Mouse (Mus musculus) G1E (cell line): Measurements from ENCODE around the gene AI661453. TPM values are rescaled to one million over a fixed set of nuclear protein-coding genes. Genes with fewer than 3 reads are reported as not detected.

Experiments used
- ATAC-seq: 2 replicates; pipeline ENCODE4 v1.8.0; 2016; ENCODE audit warnings: mild to moderate bottlenecking; ENCODE audit not compliant: insufficient number of reproducible peaks, poor library complexity, low FRiP score, severe bottlenecking; ENCODE audit errors: extremely low read depth
- DNase-seq: peaks from one replicate; pipeline ENCODE4 v3.0.0; 2012; ENCODE audit warnings: low spot score
- H3K27me3 ChIP-seq: 2 replicates; pipeline ENCODE4 v1.6.1; 2012; ENCODE audit warnings: mild to moderate bottlenecking, low read length, inconsistent platforms; ENCODE audit not compliant: insufficient read depth
- H3K36me3 ChIP-seq: replicated peaks from 2 replicates; pipeline ENCODE3; 2012; ENCODE audit warnings: mild to moderate bottlenecking, inconsistent platforms
- H3K4me1 ChIP-seq: 2 replicates; pipeline ENCODE4 v1.6.1; 2012; ENCODE audit warnings: low read depth, low read length, inconsistent platforms, mixed read lengths; ENCODE audit not compliant: insufficient read depth
- H3K4me3 ChIP-seq: 2 replicates; pipeline ENCODE4 v1.5.1; 2012; ENCODE audit warnings: low read depth, mild to moderate bottlenecking, inconsistent platforms, low read length, moderate library complexity, mixed read lengths
- H3K9me3 ChIP-seq: replicated peaks from 2 replicates; pipeline ENCODE4 v1.6.1; 2012; ENCODE audit warnings: inconsistent platforms
- CTCF ChIP-seq: IDR thresholded peaks from 2 replicates; pipeline ENCODE4 v1.5.1; 2012; ENCODE audit warnings: low read depth, low read length, inconsistent platforms, mixed read lengths
- GATA1 ChIP-seq: IDR thresholded peaks from 2 replicates; pipeline ENCODE4 v1.6.1; 2012; ENCODE audit warnings: borderline replicate concordance, low read length, inconsistent platforms, mixed read lengths
- GATA2 ChIP-seq: IDR thresholded peaks from 2 replicates; pipeline ENCODE4 v1.6.1; 2012; ENCODE audit warnings: low read depth, low read length, inconsistent platforms, borderline replicate concordance
- POLR2AphosphoS5 ChIP-seq: IDR thresholded peaks from 2 replicates; pipeline ENCODE4 v1.6.1; 2012; ENCODE audit warnings: low read depth, low read length, inconsistent platforms; ENCODE audit not compliant: insufficient replicate concordance
- TAL1 ChIP-seq: conservative IDR thresholded peaks from 2 replicates; pipeline ENCODE4 v1.6.1; 2012; ENCODE audit warnings: low read depth, low read length, inconsistent platforms, mixed read lengths
- polyA plus RNA-seq: library from polyadenylated mRNA; stranded (reverse); fragments of >175 nt; gene quantifications from 2 replicates; pipeline ENCODE4 v1.2.3, GENCODE M21; 2012
- total RNA-seq, 2 experiments: library from RNA; stranded (forward) in 1 of 2; stranded (reverse) in 1 of 2; fragments of 200-1000 nt in 1 of 2; fragments of >200 nt in 1 of 2; fragmentation: Nextera tagmentation in 1 of 2; gene quantifications; 2 replicates each; pipeline ENCODE4 v1.2.3; 2014 to 2017

AI661453 gene
- total and polyA plus RNA-seq, 3 experiments: under 0.01 to 0.03 TPM; not detected in 1

- no peak for TF ChIP-seq POLR2AphosphoS5
- no peak for TF ChIP-seq TAL1
- TF ChIP-seq GATA1: no peak
- TF ChIP-seq CTCF: no peak
- no peak for TF ChIP-seq GATA2
- Histone ChIP-seq H3K36me3 (no peaks in the 10 kb centered on the region), H3K4me1 (0 out of 2 replicates have a peak, but pooled peaks cover 3% of the 10 kb centered on the region), H3K9me3 (no peaks in the 10 kb centered on the region), H3K27me3 (peaks cover 10% of the 10 kb centered on the region; the same call in 1 of the 2 replicates), H3K4me3 (no peak overlapping the region)
- DNase-seq (no peak), ATAC-seq (no peak)
Measured at GRCm38 (mm10) chr17:47424186-47424585, 12.2 kb upstream of the AI661453 start.

- TF ChIP-seq CTCF (no peak), GATA1 (no peak), TAL1 (no peak), POLR2AphosphoS5 (no peak), GATA2 (no peak)
- DNase-seq (no peak), ATAC-seq (no peak)
- Histone ChIP-seq H3K4me1 (0 out of 2 replicates have a peak, but pooled peaks cover 3% of the 10 kb centered on the region), H3K36me3 (no peaks in the 10 kb centered on the region), H3K4me3 (no peak overlapping the region), H3K9me3 (no peaks in the 10 kb centered on the region), H3K27me3 (peaks cover 18% of the 10 kb centered on the region; the same call in 1 of the 2 replicates)
Measured at GRCm38 (mm10) chr17:47427316-47427715, 9.1 kb upstream of the AI661453 start.

- H3K9me3 ChIP-seq: no peaks in the 10 kb centered on the region
- H3K4me3 ChIP-seq: no peak overlapping the region
- ATAC-seq (no peak), DNase-seq (no peak)
- no peaks in the 10 kb centered on the region for H3K36me3 ChIP-seq
- peaks cover 21% of the 10 kb centered on the region for H3K27me3 ChIP-seq
- 0 out of 2 replicates have a peak, but pooled peaks cover 3% of the 10 kb centered on the region for H3K4me1 ChIP-seq
- no peak for TF ChIP-seq GATA2
- TF ChIP-seq CTCF: no peak
- TF ChIP-seq TAL1: no peak
- TF ChIP-seq GATA1: no peak
- TF ChIP-seq POLR2AphosphoS5: no peak
Measured at GRCm38 (mm10) chr17:47428831-47429304, 7.5 kb upstream of the AI661453 start.

- TF ChIP-seq CTCF (no peak), POLR2AphosphoS5 (no peak), GATA1 (no peak), TAL1 (no peak), GATA2 (no peak)
Measured at GRCm38 (mm10) chr17:47430815-47431214, 5.6 kb upstream of the AI661453 start.

GRCm38 (mm10) chr17:47436907-47437547 is 612 bp downstream of the AI661453 start, which contains the start of gene 1700001C19Rik:
TSS of gene 1700001C19Rik (minus strand) at chr17:47437376.
- DNase-seq (no peak), ATAC-seq (no peak)

More at GRCm38 (mm10) chr17:47430815-47431214, 5.6 kb upstream of the AI661453 start:
- Histone ChIP-seq H3K4me1 (no peaks in the 10 kb centered on the region), H3K27me3 (peaks cover 21% of the 10 kb centered on the region), H3K9me3 (no peaks in the 10 kb centered on the region), H3K36me3 (no peaks in the 10 kb centered on the region), H3K4me3 (no peak overlapping the region)
- no peak for ATAC-seq
- DNase-seq: no peak

GRCm38 (mm10) chr17:47438611-47439010 is 2.2 kb downstream of the AI661453 start:
- H3K4me3 ChIP-seq: no peak overlapping the region
- ATAC-seq (no peak), DNase-seq (no peak)
- H3K27me3 ChIP-seq: peaks cover 50% of the 10 kb centered on the region
- TF ChIP-seq GATA2 (no peak), CTCF (no peak), POLR2AphosphoS5 (no peak), GATA1 (no peak), TAL1 (no peak)
- no peaks in the 10 kb centered on the region for H3K4me1 ChIP-seq
- H3K36me3 ChIP-seq: no peaks in the 10 kb centered on the region
- no peaks in the 10 kb centered on the region for H3K9me3 ChIP-seq

More at GRCm38 (mm10) chr17:47436907-47437547, 612 bp downstream of the AI661453 start, which contains the start of gene 1700001C19Rik:
- Histone ChIP-seq H3K9me3 (no peaks in the 10 kb centered on the region), H3K4me3 (no peak within 1 kb of the TSS), H3K27me3 (peaks cover 53% of the 10 kb centered on the region), H3K4me1 (no peaks in the 10 kb centered on the region), H3K36me3 (no peaks in the 10 kb centered on the region)
- no peak for TF ChIP-seq CTCF
- TF ChIP-seq GATA2: no peak
- no peak for TF ChIP-seq POLR2AphosphoS5
- TF ChIP-seq GATA1: no peak
- no peak for TF ChIP-seq TAL1
